Mouse (Mus musculus): ENCODE measurements at regions not wholly inside any gene's neighbourhood (a gene's known extent, or its start where the extent isn't known, plus 50 kb on each side); places are given as distances from the start of the nearest gene placed in this dataset.
A peak's percentile ranks its signal among the peaks of the same experiment; 100 is the strongest.

GRCm38 (mm10) chr15:25129572-25129971, 284.0 kb downstream of the Basp1 start:
- DNase-seq (ENCODE audit: low spot score) = no peak

GRCm38 (mm10) chr15:25120441-25120840, 293.1 kb downstream of the Basp1 start:
- peak; percentile 16 for DNase-seq (ENCODE audit: low spot score)

GRCm38 (mm10) chr15:25117980-25118379, 295.6 kb downstream of the Basp1 start:
- DNase-seq (ENCODE audit: low spot score) = peak; percentile 85

- DNase-seq (ENCODE audit: low spot score) = no peak
These were observed 310.8 kb downstream of the Basp1 start for GRCm38 (mm10) chr15:25102727-25103126.

GRCm38 (mm10) chr15:25093758-25094157, 319.8 kb downstream of the Basp1 start:
- peak; percentile 8 for DNase-seq (ENCODE audit: low spot score)

- no peak for DNase-seq (ENCODE audit: low spot score)
These were observed 343.9 kb downstream of the Basp1 start for GRCm38 (mm10) chr15:25069701-25070100.

- DNase-seq (ENCODE audit: low spot score) = no peak
These were observed 354.2 kb downstream of the Basp1 start for GRCm38 (mm10) chr15:25059347-25059746.

- DNase-seq (ENCODE audit: low spot score) = peak; percentile 72
These were observed 365.7 kb downstream of the Basp1 start for GRCm38 (mm10) chr15:25047875-25048274.

GRCm38 (mm10) chr15:25046514-25047138, 366.9 kb downstream of the Basp1 start:
- DNase-seq (ENCODE audit: low spot score) = peak; percentile 41

GRCm38 (mm10) chr15:25036231-25036630, 377.3 kb downstream of the Basp1 start:
- DNase-seq (ENCODE audit: low spot score) = no peak

GRCm38 (mm10) chr15:25027865-25028264, 385.7 kb downstream of the Basp1 start:
- DNase-seq (ENCODE audit: low spot score) = no peak

- DNase-seq (ENCODE audit: low spot score) = peak; percentile 66
These were observed 386.6 kb downstream of the Basp1 start for GRCm38 (mm10) chr15:25026786-25027461.

GRCm38 (mm10) chr15:25026351-25026750, 387.2 kb downstream of the Basp1 start:
- no peak for DNase-seq (ENCODE audit: low spot score)

GRCm38 (mm10) chr15:25020916-25021315, 392.6 kb downstream of the Basp1 start:
- peak; percentile 21 for DNase-seq (ENCODE audit: low spot score)

GRCm38 (mm10) chr15:25019352-25019941, 394.1 kb downstream of the Basp1 start:
- DNase-seq (ENCODE audit: low spot score) = peak; percentile 21

- no peak for DNase-seq (ENCODE audit: low spot score)
These were observed 394.6 kb downstream of the Basp1 start for GRCm38 (mm10) chr15:25018937-25019336.

- no peak for DNase-seq (ENCODE audit: low spot score)
These were observed 405.8 kb downstream of the Basp1 start for GRCm38 (mm10) chr15:25007720-25008119.

GRCm38 (mm10) chr15:25000171-25000570, 413.4 kb downstream of the Basp1 start:
- DNase-seq (ENCODE audit: low spot score) = no peak

GRCm38 (mm10) chr15:24993325-24993673, 420.3 kb downstream of the Basp1 start:
- no peak for DNase-seq (ENCODE audit: low spot score)

GRCm38 (mm10) chr15:24992665-24993324, 420.8 kb downstream of the Basp1 start:
- DNase-seq (ENCODE audit: low spot score) = no peak

- DNase-seq (ENCODE audit: low spot score) = no peak
These were observed 423.3 kb downstream of the Basp1 start for GRCm38 (mm10) chr15:24990082-24990786.

- peak; percentile 65 for DNase-seq (ENCODE audit: low spot score)
These were observed 432.7 kb downstream of the Basp1 start for GRCm38 (mm10) chr15:24980841-24981240.

All from embryo, embryonic 10 days (tissue).